Mouse (Mus musculus) stomach, postnatal 0 days (tissue): ENCODE results near the gene Cirbp.
A peak's percentile ranks its signal among the peaks of the same experiment; 100 is the strongest.

Experiments used
- CTCF ChIP-seq: IDR thresholded peaks from 2 replicates; pipeline ENCODE4 v1.5.1; 2016; ENCODE audit warnings: antibody characterized with exemption, low read depth, mild to moderate bottlenecking, moderate library complexity
- EP300 ChIP-seq: optimal IDR thresholded peaks from 2 replicates; pipeline ENCODE3; 2016; ENCODE audit warnings: antibody characterized with exemption

DNA sequence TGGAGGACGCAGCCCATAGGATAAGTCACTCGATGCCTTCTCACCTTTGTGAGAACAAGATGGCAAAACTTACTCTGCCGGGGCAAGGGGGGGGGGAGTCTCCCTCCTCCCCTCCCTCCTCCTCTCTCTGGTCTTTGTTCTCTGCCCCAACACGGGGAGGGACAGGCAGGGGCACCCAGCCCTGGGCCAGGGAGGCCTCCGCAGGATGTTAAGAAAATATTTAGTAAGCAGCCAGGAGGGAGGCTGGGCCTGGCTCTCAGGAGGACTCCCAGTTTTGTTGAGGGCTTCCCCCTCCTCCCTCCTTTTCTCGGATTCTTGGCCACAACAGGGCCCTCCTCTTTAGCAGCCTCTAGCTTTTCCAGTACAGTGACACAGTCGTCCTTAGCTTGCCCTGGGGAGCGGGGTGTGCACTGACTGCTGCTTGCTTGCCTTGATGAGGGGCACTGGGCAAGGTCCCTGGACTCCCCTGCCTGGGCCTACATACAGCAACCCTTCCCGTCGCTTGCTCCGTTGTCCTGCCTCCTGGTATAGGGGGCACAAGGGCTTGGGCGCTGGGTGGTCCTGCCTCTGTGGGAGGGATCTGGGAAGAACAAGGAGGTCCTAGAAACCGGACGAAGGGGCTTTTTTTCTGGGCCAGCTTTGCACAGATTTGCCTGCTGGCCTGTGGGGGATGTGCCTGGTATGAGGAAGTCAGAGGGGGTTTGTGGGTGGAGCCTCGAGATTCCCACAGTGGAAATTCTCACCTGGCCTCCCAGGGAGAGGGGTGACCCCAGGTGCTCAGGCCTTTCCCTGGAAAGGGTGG lies 13.5 kb upstream of the Cirbp start:
- TF ChIP-seq CTCF, result 0 out of 2 replicates have a peak, but pooled peaks have one; percentile 6
- no peak for TF ChIP-seq EP300
